Mouse (Mus musculus): Measurements from ENCODE around the gene Cyp27b1. TPM values are rescaled to one million over a fixed set of nuclear protein-coding genes. Genes with fewer than 3 reads are reported as not detected.
"Not testable (repeated sequence)": the region's sequence is repeated elsewhere in the genome, so short reads cannot be mapped to it uniquely, and the experiment has no call there.

Cyp27b1 gene
- total RNA-seq, 2 experiments from 2014 or later: 0.42 to 0.56 TPM

DNA sequence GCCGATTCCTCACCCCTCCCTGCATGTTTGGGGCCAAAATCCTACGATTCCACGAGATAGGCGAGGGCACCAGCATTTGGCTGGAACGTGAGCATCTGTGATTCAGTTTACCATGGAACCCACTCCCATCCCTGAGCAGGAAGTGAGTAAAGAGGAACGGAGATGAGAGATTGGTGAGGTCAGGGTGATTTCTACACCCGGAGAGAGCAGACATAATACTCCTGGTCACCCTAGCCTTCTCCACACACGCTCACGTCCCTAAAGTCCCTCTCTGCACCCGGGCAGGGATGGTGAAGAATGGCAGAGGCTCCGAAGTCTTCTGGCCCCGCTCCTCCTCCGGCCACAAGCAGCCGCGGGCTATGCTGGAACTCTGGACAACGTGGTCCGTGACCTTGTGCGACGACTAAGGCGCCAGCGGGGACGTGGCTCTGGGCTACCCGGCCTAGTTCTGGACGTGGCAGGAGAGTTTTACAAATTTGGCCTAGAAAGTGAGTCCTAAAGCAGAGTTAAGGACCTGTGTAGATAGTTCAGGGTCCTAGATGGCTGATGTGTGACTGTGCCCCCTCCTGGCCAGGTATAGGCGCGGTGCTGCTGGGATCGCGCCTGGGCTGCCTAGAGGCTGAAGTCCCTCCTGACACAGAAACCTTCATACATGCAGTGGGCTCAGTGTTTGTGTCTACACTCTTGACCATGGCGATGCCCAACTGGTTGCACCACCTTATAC is 1.5 kb downstream of the Cyp27b1 start:
- DNase-seq (ENCODE audit: low spot score in 2 of 2): no peak

GRCm38 (mm10) chr10:127050119-127050474 is 2.0 kb downstream of the Cyp27b1 start:
- no peak for DNase-seq (ENCODE audit: low spot score in 2 of 2)

GRCm38 (mm10) chr10:127054646-127055045 is 6.6 kb downstream of the Cyp27b1 start:
- DNase-seq (ENCODE audit: low spot score in 2 of 2): no peak

GRCm38 (mm10) chr10:127055406-127055805 is 7.4 kb downstream of the Cyp27b1 start:
- DNase-seq (ENCODE audit: low spot score in 2 of 2): no peak

GRCm38 (mm10) chr10:127056490-127056889 is 8.4 kb downstream of the Cyp27b1 start:
- DNase-seq (ENCODE audit: low spot score in 2 of 2): no peak

- peak; percentile 77 to 79 for DNase-seq (ENCODE audit: low spot score in 2 of 2)
These were observed 10.1 kb downstream of the Cyp27b1 start for GRCm38 (mm10) chr10:127058161-127058560.

- DNase-seq (ENCODE audit: low spot score in 2 of 2): no peak
These were observed 10.7 kb downstream of the Cyp27b1 start for GRCm38 (mm10) chr10:127058708-127059107.

GRCm38 (mm10) chr10:127059174-127059967 is 11.3 kb downstream of the Cyp27b1 start:
- DNase-seq (ENCODE audit: low spot score in 2 of 2): peak in 1 of 2 experiments; percentile 34

DNA sequence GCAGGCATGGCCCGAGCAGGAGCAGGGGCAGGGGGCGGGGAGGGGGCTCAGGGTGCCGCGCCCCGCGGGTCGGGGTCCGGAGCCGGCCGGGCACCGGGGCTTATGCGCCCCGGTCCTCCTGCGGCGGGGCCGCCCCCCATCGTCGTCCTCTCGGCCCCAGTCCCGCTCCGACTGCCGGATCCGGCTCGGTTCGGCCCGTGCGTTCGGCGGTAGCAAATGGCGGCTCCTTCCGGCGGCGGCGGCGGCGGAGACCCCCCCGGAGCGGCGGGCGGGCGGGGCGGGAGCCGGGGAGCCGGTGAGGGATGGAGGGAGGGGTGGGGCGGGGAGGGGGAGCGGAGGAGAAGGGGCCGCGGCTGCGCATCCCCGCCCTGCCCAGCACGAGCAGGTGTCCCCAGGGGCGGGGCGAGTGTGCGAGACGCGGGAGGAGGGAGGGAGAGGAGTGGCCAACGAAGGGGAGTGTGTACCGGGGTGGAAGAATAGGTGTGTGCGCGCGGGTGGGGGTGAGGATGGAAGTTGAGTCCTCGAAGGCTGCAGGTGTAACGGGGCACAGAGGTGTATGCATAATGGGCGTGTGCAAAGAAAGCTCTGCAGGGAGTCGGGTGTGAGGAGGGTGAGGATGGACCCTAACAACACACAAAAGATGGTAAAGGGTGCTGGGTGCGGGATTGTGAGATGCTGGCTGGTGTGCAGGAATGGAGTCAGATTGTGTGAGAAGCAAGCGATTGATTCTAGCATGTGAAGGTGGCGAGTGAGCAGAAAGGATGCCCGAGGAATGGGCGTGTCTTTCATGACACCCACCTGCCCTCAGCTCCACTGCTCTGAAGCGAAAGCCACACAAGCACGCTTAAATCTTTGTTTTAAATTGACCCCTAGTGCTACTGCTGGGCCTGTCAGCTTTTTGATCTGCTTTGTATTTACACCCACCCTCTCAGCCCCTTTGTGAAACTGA is 12.2 kb downstream of the Cyp27b1 start, which contains the start of gene March9:
TSS of gene March9 (minus strand) at position 217 of the 949 bp plus-strand sequence.
- DNase-seq (ENCODE audit: low spot score in 2 of 2): peak; percentile 64 to 66

GRCm38 (mm10) chr10:127061085-127061484 is 13.0 kb downstream of the Cyp27b1 start:
- no peak for DNase-seq (ENCODE audit: low spot score in 2 of 2)

- DNase-seq (ENCODE audit: low spot score in 2 of 2): no peak
These were observed 13.5 kb downstream of the Cyp27b1 start for GRCm38 (mm10) chr10:127061513-127061912.

- DNase-seq (ENCODE audit: low spot score in 2 of 2): not testable (repeated sequence)
These were observed 14.1 kb downstream of the Cyp27b1 start for GRCm38 (mm10) chr10:127062101-127062500.

DNA sequence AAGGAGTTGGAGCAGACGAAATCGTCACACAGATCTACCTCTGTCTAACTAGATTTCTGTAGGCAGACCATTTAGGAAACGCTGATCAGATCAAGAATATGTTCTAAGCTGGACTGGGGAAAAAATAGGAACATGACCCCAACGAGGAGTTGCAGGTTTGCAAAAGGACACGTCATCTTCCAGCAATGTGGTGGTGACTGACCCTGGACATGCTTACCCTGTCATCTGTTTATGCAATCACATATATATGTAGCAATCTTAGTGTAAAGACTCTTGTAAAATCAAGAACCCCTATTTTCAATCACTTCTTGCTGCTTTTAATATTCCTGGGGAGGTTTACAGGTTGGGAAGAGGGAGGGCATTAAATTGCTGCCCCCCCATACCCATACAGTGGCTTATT is 14.5 kb downstream of the Cyp27b1 start:
- DNase-seq (ENCODE audit: low spot score in 2 of 2): no peak

GRCm38 (mm10) chr10:127063239-127063872 is 15.3 kb downstream of the Cyp27b1 start, which contains the start of gene Cdk4:
TSS of gene Cdk4 (plus strand) at chr10:127063534.
- peak; percentile 98 to 99 for DNase-seq (ENCODE audit: low spot score in 2 of 2)

GRCm38 (mm10) chr10:127063913-127064870 is 16.1 kb downstream of the Cyp27b1 start:
- DNase-seq (ENCODE audit: low spot score in 2 of 2): no peak

DNA sequence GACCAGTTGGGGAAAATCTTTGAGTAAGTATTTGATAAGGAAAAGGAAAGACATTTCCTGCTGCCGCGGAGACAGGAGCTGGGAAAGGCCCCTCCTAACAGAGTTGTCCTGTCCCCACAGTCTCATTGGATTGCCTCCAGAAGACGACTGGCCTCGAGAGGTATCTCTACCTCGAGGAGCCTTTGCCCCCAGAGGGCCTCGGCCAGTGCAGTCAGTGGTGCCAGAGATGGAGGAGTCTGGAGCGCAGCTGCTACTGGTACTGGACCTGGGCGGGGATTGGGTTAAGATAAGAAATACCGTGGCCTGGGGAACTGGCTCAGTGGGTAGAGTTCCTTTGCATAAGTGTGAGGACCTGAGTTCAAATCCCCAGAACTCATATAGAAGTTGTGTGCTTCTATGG is 17.9 kb downstream of the Cyp27b1 start:
- no peak for DNase-seq (ENCODE audit: low spot score in 2 of 2)

DNA sequence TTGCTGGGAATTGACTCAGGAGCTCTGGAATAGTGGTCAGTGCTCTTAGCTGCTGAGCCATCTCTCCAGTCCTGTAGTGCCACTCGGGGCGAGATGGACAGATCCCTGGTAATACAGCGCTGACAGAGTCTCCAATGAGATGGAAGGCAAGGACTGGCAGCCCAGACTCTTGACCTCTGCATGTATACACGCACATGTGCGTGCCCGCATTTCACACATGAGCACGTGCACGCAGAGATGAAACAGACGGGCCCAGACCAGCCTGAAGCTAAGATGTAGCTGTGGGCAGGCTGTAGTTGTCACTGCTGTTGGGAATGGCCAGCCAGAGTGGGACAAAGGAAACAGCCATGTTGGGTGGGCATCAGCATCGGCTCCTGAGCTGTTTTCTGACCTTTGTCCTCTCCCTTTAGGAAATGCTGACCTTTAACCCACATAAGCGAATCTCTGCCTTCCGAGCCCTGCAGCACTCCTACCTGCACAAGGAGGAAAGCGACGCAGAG is 18.5 kb downstream of the Cyp27b1 start:
- DNase-seq (ENCODE audit: low spot score in 2 of 2): no peak

DNA sequence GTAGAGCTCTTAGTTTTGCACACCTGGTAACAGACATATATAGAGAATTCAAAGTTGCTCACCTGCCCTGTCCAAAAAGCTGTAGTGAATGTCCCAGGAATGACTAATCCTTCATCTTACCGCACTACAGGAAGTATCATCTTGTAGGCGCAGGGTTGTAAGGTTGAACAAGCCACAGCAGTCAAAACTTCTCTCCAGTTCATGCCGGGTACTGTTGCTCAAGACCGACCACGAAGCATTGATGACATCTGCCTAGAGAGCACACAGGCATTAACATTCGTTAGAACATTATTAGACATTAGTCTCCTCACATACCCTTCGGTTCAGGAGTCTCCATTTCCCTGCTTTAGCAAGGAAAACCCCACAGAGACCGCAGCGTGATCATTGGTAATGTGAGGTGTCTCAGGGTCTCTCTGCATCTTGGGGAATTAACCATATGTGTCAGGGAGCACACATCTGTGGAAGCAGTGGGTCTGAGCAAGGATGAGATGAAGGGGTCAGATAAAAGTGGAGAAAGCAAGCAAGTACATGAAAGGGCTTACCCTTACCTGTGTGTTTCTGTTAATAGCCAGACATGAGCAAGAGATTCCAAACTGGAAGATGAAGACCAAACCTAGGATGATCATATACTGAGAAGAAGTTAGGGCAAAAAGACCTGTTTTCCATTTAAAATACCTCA is 20.4 kb downstream of the Cyp27b1 start:
- no peak for DNase-seq (ENCODE audit: low spot score in 2 of 2)

Measured in adrenal gland, adult 18-20 months (tissue).